Mouse (Mus musculus) cerebellum, adult 2 months (tissue): ENCODE results near the gene Pard3b.

Source experiments
- CTCF ChIP-seq: fragments of 200-500 bp; IDR thresholded peaks from 2 replicates; pipeline ENCODE4 v1.5.1; 2011; ENCODE audit warnings: low read depth, mild to moderate bottlenecking, control low read depth, low read length, moderate library complexity, borderline replicate concordance; ENCODE audit not compliant: insufficient read depth
- POLR2A ChIP-seq: fragments of 200-500 bp; IDR thresholded peaks from 2 replicates; pipeline ENCODE4 v1.6.1; 2011; ENCODE audit warnings: low read length, control low read depth, borderline replicate concordance; ENCODE audit not compliant: insufficient read depth

DNA sequence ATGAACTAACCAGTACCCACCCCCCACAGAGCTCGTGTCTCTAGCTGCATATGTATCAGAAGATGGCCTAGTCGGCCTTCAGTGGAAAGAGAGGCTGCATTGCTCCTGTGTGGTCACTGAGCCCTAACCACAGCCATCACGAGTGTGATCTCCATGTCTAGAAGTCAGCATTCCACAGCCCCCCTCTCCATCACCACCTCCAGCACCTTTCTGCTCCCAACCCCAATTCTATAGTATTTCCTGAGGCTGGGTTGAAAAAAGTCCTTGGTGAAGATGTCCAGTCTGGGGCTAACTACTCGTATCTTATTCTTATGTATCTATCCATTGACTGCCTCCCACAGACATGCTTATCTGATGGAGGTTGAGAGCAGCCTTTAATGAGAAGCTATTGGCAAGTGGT is 509.5 kb downstream of the Pard3b start:
- no peak for TF ChIP-seq CTCF
- no peak for TF ChIP-seq POLR2A
